Mouse (Mus musculus) limb, embryonic 14.5 days (tissue): ENCODE measurements around the gene Dohh. TPM values are rescaled to one million over a fixed set of nuclear protein-coding genes. Genes with fewer than 3 reads are reported as not detected.

Source experiments
- ATAC-seq: fragments of 200-750 bp; cut with Nextera tagmentation; 2 replicates; pipeline ENCODE4 v1.8.0; 2017; ENCODE audit warnings: low read depth, moderate number of reproducible peaks, moderate TSS enrichment; ENCODE audit not compliant: low FRiP score
- DNase-seq: peaks from one replicate; pipeline ENCODE4 v3.0.0-alpha.2; 2015; ENCODE audit warnings: low spot score
- H3K27ac ChIP-seq: fragments of 300-500 bp; sonication (generic); replicated peaks from 2 replicates; pipeline ENCODE4 v1.5.1; 2014; ENCODE audit warnings: low read depth, mild to moderate bottlenecking, low read length, moderate library complexity, mixed read lengths
- H3K27me3 ChIP-seq: fragments of 300-500 bp; sonication (generic); 2 replicates; pipeline ENCODE4 v1.6.1; 2014; ENCODE audit warnings: low read length, mixed read lengths; ENCODE audit not compliant: control insufficient read depth, insufficient read depth
- H3K36me3 ChIP-seq: fragments of 300-500 bp; sonication (generic); 2 replicates; pipeline ENCODE4 v1.6.1; 2014; ENCODE audit warnings: mild to moderate bottlenecking, low read length, moderate library complexity, mixed read lengths; ENCODE audit not compliant: control insufficient read depth, insufficient read depth
- H3K4me1 ChIP-seq: fragments of 300-500 bp; sonication (generic); 2 replicates; pipeline ENCODE4 v1.6.1; 2014; ENCODE audit warnings: antibody characterized with exemption, low read length, mixed read lengths; ENCODE audit not compliant: control insufficient read depth, insufficient read depth
- H3K4me2 ChIP-seq: fragments of 300-500 bp; sonication (generic); replicated peaks from 2 replicates; pipeline ENCODE4 v1.6.1; 2014; ENCODE audit warnings: low read depth, mild to moderate bottlenecking, low read length, moderate library complexity; ENCODE audit not compliant: severe bottlenecking
- H3K4me3 ChIP-seq: fragments of 300-500 bp; sonication (generic); replicated peaks from 2 replicates; pipeline ENCODE4 v1.5.1; 2014; ENCODE audit warnings: low read length
- H3K9ac ChIP-seq: fragments of 300-500 bp; sonication (generic); 2 replicates; pipeline ENCODE4 v1.6.1; 2014; ENCODE audit warnings: mild to moderate bottlenecking, low read depth, low read length, moderate library complexity; ENCODE audit not compliant: severe bottlenecking
- H3K9me3 ChIP-seq: fragments of 300-500 bp; sonication (generic); 2 replicates; pipeline ENCODE4 v1.6.1; 2016; ENCODE audit warnings: low read length; ENCODE audit not compliant: control insufficient read depth
- POLR2A ChIP-seq: fragments of 200-500 bp; IDR thresholded peaks from 2 replicates; pipeline ENCODE4 v1.8.0; 2012; ENCODE audit warnings: inconsistent platforms, mild to moderate bottlenecking, moderate library complexity, borderline replicate concordance; ENCODE audit not compliant: insufficient read depth, insufficient read length; ENCODE audit errors: extremely low read depth
- WGBS: fragments of 180-500 bp; shearing (Covaris S2); extraction: QIAGEN DNeasy Blood & Tissue Kit; methylation state at CpG from one replicate; pipeline ENCODE4 v1.1.7; 2014; 5-methylcytosine and 5-hydroxymethylcytosine counted together
- polyA plus RNA-seq, 2 experiments: library from polyadenylated mRNA; depleted of rRNA in 1 of 2; stranded (reverse) in 1 of 2; unstranded in 1 of 2; fragments of >200 nt; fragmentation: Nextera tagmentation in 1 of 2; extraction: Ambion mirVana in 1 of 2; gene quantifications; 2 replicates each; pipeline versions ENCODE4 v1.2.1 to v1.2.3; 2012 to 2014

The Dohh gene
- polyA plus RNA-seq, 2 experiments, result 54.3 to 60.0 TPM

- 0 out of 2 replicates have a peak within 1 kb of the TSS, but pooled peaks have one; percentile 43 for H3K9ac ChIP-seq
- no peak within 1 kb of the TSS for H3K27ac ChIP-seq
- peaks cover 26% of the 10 kb centered on the region for H3K27me3 ChIP-seq
- no peak for DNase-seq
- peaks cover 14% of the 10 kb centered on the region for H3K4me1 ChIP-seq
- no peaks in the 10 kb centered on the region for H3K9me3 ChIP-seq
- peak within 1 kb of the TSS; percentile 56 for H3K4me2 ChIP-seq
- H3K36me3 ChIP-seq, result peaks cover 55% of the 10 kb centered on the region
- no peak for TF ChIP-seq POLR2A
- WGBS, result 32% methylated on average over 12 of the region's 12 CpGs
- H3K4me3 ChIP-seq, result peak within 1 kb of the TSS; percentile 30
- no peak for ATAC-seq
Measured at GRCm38 (mm10) chr10:81365672-81366476, 18.4 kb upstream of the Dohh start, which contains the start of gene 4930404N11Rik. 4930404N11Rik (minus strand) TSS chr10:81365816.

DNA sequence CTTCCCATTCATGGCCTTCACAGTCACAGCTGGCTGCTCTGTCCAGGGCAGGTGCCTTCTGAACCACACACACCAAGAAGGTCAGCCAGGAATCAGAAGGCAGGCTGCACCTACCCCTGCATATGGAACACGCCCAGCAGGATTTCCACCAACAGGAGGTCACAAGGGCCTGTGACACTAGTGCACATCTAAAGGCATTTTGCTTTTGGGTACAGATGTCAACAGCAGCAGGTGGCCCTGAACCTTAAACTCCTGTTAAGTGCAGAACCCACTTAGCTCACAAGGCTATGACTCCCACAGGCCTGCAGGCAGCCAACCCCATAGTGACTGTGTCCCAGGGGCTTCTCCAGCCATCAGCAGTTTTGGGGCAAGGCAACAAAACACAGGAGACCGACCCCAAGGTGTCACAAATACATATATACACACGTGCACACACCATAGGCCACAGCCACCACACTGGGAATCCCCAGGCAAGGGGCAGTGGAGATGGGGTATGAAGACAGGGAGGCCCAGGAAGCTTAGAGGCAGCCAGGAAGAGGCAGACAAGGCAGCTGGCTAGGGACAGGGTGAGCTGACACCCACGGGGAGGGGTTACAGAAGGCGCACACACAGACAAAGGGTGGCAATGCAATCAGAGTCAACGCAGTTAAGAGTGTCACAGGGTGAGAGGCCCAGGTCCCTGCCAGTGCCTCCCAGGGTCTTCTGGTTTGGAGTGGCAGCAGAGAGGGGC is 17.6 kb upstream of the Dohh start:
- H3K4me3 ChIP-seq, result no peak overlapping the region
- H3K9me3 ChIP-seq, result no peaks in the 10 kb centered on the region
- no peak overlapping the region for H3K27ac ChIP-seq
- no peak for TF ChIP-seq POLR2A
- no peak overlapping the region for H3K4me2 ChIP-seq
- ATAC-seq (no peak), DNase-seq (no peak)
- H3K27me3 ChIP-seq, result peaks cover 26% of the 10 kb centered on the region
- peaks cover 14% of the 10 kb centered on the region for H3K4me1 ChIP-seq
- peaks cover 63% of the 10 kb centered on the region for H3K36me3 ChIP-seq
- WGBS, result 91% methylated on average over 6 of the region's 6 CpGs
- no peak overlapping the region for H3K9ac ChIP-seq

DNA sequence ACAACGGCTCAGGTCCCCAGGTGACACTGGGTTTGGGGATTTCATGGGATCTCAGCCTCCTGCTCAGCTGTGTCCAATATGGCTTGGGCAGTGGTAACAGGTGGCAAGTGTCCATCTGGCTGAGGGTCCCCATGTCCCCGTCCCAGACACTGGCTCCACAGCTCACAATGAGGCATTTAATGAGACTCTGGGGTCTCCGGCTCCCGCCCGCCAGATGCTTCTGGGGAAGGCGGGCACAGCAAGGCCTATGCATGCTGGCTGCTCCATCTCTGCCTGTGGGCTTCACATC is 17.1 kb upstream of the Dohh start:
- 63% methylated on average over 6 of the region's 6 CpGs for WGBS
- DNase-seq (no peak), ATAC-seq (no peak)
- Histone ChIP-seq H3K27me3 (peaks cover 26% of the 10 kb centered on the region), H3K9me3 (no peaks in the 10 kb centered on the region), H3K36me3 (peaks cover 67% of the 10 kb centered on the region), H3K4me3 (no peak overlapping the region), H3K27ac (no peak overlapping the region), H3K4me1 (peaks cover 14% of the 10 kb centered on the region), H3K9ac (no peak overlapping the region), H3K4me2 (no peak overlapping the region)
- TF ChIP-seq POLR2A, result no peak

- H3K27ac ChIP-seq, result no peak overlapping the region
- no peaks in the 10 kb centered on the region for H3K9me3 ChIP-seq
- no peak overlapping the region for H3K4me2 ChIP-seq
- no peak overlapping the region for H3K4me3 ChIP-seq
- no peaks in the 10 kb centered on the region for H3K27me3 ChIP-seq
- peaks cover 45% of the 10 kb centered on the region for H3K36me3 ChIP-seq
- DNase-seq, result no peak
- H3K4me1 ChIP-seq, result peaks cover 15% of the 10 kb centered on the region
- 93% methylated on average over 10 of the region's 10 CpGs for WGBS
- no peak overlapping the region for H3K9ac ChIP-seq
- no peak for ATAC-seq
- TF ChIP-seq POLR2A, result no peak
Measured at GRCm38 (mm10) chr10:81375322-81375721, 8.9 kb upstream of the Dohh start.

DNA sequence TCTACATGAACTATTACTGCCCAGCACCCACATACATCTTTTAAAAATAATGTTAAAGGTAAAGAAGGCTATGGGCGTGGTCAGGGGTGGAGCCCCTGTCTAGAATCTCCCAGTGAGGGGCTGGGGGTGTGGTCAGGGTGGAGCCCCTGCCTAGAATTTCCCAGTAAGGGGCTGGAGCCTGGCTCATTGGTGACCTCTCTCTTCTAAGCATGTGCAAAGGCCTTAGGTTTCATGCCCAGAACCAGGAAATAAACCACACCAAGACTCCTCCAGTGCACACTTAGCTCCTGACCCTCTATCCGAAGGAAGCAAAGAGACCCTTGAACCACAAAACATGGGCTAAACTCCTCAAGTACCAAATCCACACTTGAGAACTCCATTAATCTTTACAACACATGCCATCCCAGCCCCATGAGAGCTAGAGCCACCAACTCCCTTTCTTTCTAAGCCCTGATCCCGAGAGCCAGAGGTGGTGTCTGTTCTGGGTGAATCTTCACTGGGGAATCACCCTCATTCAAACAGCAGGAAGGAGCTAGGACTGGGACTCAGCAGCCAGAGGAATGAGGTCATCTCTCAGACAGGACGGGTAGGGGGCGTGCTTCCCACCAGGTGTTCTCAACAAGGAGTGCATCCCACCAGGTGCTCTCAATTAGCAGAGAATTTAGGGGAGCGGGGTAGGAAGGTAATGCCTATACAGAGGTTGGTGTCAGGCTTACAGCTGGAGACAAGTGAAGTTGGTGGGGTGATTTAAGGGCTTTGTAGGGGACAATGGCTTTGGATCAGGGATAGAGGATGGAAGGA is 7.5 kb upstream of the Dohh start:
- Histone ChIP-seq H3K4me2 (peak overlapping the region; percentile 85), H3K4me3 (peak overlapping the region; percentile 89), H3K36me3 (peaks cover 31% of the 10 kb centered on the region), H3K9ac (peak overlapping the region; percentile 89), H3K27me3 (no peaks in the 10 kb centered on the region), H3K4me1 (peaks cover 15% of the 10 kb centered on the region), H3K27ac (no peak overlapping the region), H3K9me3 (no peaks in the 10 kb centered on the region)
- DNase-seq (no peak), ATAC-seq (no peak)
- TF ChIP-seq POLR2A, result no peak
- 33% methylated on average over 6 of the region's 6 CpGs for WGBS
